Mouse (Mus musculus) 3T3-L1 (cell line): ENCODE data around the gene Dcaf5.

Experiments
- DNase-seq: peaks from one replicate; pipeline ENCODE4 v3.0.0-alpha.2; 2015; ENCODE audit warnings: low read depth, low spot score

Gene Dcaf5

DNA sequence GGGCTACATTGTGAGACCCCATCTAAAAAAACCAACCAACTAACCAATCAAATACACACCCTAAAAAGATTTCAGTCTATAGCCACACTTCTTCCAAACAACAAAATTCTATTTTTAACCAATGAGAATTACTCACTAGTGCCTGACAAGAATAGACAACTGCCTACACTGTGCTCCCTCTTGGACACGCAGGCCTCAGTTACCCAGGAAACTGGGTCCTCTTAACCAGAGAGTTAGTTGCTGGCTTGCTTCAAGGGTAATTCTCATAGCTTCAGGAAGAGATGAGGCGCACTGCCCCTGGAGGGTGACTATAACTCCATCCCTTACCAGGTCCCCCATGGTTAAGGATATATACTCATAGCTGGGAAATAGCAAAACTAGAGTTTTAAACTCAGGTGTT, 95.5 kb downstream of the Dcaf5 start:
- no peak for DNase-seq

DNA sequence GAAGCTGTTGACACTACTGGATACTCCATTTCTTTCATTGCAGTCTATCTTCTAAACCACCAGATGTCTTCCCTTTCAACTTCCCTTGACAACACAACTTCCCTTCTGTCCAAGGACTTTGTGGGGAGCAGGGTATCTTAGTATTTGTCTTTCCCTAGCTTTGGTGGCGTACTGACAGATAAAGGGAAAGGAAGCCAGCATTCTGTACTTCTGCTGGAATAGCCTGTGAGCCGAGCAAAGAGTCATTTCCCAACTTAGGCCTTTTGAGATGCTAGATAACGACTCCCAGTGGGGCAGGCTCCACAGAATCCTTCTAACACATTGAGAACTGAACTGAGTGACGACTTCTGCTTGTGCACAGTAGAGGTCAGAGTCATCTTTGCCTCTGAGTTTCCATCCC, 102.2 kb downstream of the Dcaf5 start:
- no peak for DNase-seq

DNA sequence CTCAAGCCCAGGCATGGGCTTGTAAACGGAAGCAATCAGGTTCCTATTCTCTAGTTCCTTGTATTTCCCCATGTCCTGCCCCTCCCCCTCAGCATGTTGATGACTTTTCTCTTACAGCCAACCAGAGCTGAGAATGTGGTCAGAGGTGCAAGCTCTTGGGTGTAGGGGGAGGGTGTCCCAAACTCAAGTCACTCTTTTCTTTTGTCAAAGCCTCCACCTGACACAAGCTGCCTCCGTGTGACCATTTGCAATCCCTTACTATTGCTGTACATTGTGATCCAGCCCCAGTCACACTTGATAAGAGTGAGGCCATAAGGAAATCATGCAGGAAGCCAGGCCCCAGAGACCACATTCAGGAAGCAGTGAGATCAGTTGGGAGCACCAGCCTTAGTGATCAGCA, 104.8 kb downstream of the Dcaf5 start:
- DNase-seq = no peak

DNA sequence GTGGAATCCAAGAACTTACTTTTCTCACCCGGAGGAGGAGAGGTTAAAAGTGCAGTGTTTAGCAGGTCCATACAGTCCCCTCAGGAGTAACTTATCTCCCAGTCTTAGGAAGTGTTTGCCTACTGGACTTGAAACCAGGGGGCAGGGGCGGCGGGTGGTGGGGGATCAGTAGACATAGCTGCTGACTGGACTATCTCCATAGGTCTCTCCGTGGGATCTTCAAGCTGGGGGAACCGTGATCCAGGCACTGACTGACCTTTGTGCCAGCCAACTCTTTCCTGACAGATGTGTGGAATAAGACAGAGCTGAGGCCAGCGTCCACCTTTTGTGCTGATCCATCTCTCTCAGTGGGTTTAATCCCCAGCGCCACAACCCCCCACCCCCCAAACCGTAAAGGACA, 105.6 kb downstream of the Dcaf5 start:
- DNase-seq = no peak

DNA sequence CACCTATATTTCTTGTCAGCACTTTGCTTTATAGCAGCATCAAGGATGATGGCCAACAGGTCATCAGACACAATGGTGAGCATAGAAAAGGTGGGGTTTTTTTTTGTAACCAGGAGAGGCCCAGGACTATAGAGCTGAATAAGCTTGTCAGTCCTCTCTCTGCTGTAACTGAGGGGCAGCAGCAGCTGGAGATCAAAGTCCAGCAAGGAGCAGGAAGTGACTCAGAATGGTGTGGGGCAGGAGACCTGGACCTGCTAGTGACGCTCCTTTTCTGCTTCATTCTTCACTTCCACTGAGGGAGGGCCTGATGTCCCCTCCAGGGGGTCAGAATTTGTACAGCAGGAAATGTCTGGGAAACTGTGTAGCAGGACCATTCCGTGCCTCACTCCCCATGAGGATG, 106.8 kb downstream of the Dcaf5 start:
- DNase-seq = peak; percentile 31

DNA sequence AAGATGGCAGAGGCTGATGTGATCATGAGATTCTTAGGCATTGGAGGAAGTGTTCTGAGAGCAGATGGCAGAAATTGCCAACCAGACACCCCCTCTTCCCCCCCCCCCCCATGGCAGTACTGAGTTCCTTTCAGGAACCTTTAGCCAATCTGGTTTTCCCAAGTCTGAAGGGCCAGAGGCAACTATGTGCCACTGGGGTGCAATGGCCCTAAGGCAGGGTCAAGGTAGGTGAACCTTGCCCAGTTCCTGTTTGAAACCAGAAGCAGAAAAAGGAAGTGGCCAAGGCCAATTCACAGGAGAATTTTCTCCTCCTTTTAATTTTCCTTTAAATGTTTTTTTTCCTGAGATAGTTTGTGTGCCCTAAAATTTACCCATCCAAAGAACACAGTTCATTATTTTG, 110.4 kb downstream of the Dcaf5 start:
- DNase-seq = no peak

DNA sequence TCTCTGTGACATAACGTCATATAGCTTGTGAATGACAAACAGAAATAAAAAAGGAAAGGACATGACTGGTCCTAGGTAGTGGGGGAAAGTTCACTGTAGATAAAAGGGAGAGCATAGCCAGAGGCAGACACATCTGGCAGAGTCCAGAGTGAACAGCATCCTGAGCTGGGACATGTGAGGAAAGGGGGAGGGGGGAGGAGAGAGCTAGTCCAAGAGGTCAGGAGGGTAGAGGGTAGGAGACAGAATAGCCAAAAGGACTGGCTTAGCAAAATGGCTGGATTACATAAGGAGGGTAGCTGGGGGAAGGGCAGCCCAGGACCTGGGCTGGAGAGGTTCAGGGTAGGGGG, 111.6 kb downstream of the Dcaf5 start:
- no peak for DNase-seq

DNA sequence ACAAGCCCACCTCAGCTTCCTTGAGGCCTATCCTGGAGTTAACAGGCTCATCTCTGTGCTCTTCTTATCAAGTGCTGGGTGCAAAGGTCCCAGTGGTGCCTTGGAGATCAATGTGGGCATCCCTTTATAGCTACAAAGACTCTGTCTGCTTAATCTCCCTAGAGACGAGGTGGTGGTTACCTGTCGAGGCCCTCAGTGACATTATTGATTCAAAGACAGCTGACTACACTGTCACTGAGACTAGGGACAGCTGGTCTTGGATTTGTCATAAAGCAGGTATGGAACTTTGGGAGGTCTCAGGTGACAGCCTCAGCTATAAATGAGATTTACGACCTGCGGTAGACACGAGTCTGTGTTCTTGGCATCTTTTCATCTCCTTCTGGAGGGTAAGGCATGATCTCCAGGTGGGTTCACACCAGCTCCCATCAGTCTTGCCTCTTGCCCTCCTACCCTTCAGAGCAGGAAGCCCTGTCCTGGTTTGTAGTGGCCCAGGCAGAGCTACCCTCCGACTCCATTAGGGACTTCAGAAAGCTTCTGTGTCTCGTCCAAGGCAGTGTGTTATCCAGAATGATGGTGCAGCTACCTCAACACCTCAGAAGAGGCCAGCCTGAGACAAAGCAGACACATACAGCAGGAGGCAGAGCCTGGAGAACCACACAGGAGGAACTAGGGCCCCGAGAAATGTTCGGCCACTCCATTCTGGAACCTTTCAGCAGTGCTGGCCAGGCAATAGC, 112.2 kb downstream of the Dcaf5 start:
- no peak for DNase-seq

DNA sequence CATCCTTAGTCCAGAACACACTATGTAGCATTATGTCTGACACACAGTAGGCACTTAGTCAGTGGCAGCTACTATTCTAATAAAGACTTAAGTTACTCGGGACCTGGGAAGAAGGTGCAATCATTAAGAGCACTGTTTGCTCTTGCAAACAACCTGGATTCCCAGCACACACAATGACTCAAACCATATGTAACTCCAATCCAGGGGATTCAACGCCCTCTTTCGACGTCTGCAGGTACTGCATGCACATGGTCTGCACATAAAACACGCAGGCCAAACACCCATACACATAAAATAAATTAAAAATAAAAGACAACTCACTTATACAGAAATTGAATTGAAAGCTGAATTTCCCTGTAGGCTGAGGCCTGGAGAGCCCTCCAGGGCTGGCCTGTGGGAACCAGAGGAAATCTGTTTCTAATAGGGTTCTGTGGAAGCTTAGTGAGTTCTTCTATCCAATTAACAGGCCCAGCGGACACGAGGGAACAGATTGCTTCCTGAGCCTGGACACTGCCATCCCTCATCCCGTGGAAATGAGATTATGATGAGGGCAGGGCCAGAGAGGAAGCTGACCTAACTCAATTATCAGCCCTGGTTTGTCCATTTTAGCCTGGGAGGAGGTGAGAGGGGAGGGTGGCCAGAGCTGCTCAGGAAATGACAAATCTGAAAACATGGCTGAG, 112.9 kb downstream of the Dcaf5 start:
- DNase-seq = no peak

DNA sequence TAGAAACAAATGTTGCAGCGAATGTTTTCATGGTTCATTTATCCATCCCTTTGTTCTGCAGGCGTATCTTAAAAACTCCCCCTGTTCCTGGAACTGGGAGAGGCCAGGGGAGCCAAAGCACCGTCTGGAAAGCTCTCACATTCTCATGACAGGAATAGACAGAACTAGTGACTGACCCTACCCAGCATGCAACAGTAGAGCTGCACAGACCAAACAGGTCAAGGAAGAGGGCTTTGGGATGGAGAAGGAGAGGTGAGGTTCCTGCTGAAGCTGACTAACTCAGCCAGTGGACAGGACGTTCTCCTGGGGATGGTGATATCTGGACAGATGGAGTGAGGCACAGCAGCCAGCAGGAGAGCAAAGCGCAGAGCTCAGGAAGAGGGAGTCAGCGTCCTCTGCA, 113.9 kb downstream of the Dcaf5 start:
- no peak for DNase-seq

DNA sequence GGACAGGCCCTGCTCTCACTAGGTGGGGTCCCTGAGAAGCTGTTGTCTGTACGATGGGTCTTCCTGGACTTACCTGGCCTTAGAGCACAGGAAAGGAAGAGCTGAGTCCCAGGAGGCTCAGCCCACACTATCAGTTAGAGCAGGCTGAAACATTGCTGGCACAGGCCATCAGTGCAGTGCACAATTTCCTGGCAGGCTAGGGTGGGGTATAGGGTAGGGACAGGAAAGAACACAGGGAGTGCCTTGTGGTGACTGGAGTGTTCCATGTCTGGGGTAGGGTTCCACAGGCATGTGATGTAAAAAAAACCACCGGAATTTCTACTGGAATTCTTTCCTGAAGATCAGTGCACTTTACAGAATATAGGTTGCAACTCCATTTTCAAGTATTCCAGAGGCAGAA, 117.3 kb downstream of the Dcaf5 start:
- peak; percentile 61 for DNase-seq

DNA sequence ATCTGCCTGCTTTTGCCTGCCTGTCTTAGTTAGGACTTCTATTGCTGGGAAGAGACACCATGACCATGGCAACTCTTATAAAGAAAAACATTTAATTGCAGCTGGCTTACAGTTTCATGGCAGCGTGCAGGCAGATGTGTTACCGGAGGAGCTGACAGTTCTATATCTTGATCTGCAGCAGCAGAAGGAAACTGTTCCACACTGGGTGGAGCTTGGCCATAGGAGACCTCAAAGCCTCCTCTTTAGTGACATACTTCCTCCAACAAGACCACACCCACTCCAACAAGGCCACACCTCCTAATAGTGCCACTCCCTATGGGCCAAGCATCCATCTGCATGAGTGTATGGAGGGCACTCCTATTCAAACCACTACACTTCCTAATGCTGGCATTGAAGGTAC, 121.1 kb downstream of the Dcaf5 start:
- DNase-seq = no peak

DNA sequence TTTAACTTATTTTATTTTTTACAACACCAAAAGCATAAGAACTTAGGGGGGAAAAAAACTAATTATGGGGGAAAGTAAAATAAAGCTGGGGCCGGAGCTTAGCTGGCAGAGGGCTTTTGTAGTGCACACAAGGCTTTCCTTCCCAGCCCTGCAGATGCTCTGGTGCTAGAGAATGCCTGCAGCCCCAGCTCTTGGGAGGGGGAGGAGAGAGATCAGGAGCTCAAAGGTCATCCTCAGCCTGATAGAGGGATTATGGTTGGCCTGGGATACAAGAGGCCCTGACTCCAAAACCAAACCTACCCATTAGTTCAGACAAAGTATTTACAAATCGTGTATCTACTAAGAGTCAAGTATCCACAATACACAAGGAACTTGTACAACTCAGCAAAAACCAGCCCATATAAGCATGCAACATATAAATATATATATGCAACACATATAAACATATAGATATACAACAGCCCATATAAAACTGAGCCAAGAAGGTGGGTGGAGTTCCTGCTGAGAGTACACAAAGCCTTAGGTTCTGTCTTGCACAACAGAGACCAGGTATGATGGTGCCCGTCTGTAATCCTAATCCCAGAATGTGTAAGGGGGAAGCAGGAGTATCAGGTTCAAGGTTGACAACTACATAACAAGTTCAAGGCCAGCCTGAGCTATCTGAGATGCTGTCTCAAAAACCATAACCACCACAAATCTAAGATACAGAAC, 124.3 kb downstream of the Dcaf5 start:
- DNase-seq = no peak

DNA sequence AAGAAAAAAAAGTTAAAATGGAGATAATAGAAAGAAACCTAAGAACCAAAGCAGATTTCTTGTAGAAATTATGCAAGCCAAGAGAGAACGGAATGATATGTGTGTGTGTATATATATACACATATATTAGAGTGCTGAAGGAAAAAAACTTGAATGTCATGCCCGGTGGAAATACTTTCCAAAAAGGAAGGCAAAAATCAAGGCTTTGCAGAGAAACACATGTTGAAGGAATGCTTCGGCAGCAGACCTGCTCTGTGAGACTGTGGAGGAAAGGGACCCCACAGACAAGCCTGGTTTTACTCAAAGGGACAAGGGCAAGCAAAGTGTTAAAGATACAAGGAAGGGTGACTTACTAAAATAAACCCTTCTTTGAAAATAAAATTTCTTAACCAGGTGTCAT, 128.8 kb downstream of the Dcaf5 start:
- no peak for DNase-seq

DNA sequence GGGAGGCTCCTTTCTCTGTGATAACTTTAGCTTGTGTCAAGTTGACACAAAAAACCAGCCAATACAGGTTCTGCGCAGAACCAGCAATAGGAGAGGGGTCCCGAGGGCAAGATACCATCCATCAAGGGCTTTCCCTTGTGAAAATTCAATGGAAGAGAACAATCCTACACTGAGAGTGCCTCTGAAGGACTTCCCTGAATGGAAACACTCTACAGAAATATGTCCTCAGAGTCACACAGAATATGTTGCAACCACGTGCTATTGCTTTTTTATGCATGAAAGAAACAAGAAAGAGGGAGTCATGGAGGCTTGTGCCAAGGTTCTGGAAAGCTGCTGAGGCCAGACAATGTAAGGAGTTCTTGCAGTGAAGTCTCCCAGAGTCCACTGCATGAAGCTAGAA, 131.9 kb downstream of the Dcaf5 start:
- DNase-seq = no peak

DNA sequence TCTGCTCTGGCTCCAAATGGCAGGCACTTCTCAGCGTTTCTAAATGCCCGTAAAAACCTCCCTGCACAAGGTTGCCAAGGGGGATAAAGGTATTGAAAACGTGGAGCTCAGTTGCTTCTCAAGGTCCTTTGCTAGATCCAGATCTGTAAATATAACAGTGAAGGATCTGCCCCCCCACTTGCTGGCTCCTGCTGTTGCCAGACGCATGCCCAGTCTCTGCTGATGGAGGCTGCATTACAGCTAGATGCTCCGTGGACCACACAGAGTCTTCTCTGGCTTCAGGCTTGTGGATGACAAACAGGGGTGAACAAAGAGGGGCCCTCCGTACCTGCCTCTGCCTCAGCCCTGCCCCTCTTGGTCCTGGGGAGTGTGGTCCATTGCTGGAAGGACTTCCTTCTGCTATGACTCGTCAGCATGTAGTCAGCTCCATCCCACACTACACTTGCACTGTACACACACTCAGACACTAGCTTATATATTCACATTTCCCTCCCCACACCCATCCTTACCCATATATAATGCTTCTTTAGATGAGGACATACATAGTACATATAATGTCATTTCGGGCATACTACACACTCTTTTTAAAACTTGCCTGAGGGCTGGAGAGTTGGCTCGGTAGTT, 135.5 kb downstream of the Dcaf5 start:
- no peak for DNase-seq

DNA sequence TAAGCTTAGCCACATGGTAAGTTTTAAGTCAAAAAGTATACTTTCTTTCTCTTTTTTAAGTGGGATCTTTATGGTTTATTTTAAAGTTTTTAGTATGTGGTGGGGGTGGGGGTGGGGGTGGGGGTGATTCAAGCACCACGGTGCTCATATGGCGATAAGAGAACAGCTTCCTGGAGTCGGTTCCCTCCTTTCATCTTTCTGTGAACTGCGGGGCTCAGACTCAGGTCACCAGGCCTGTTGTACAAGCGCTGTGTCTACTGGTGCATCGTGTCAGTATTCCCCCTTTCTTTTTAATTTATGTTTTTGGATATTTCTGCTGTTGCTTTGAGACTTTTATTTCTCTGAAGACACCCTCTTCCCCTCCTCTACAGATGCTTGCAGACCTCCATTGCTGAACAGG, 137.7 kb downstream of the Dcaf5 start:
- no peak for DNase-seq

DNA sequence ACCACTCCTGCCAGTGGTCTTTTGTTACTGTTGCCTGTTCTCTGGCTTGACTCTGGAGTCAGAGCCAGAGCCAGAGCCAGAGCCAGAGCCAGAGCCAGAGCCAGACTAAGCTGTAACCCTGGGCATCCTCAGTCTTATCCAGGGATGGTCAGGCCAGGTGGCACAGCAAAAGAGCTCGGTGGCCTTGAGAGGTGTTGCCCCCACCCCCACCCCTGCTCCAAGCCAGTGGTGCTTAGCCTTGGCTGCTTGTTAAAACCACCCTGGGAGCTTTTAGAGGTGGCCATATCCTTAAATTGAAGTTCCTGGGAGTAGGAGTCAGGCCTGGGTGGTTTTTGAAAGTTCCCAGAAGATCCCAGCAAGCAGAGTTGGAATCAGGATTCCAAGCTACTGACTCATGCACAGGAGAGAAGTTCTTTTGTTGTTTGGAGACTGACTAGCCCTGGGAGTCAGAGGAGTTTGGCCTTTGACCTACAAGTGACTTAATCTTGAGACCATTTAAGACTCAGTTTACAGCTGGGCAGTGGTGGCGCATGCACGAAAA, 144.4 kb downstream of the Dcaf5 start:
- peak; percentile 88 for DNase-seq

DNA sequence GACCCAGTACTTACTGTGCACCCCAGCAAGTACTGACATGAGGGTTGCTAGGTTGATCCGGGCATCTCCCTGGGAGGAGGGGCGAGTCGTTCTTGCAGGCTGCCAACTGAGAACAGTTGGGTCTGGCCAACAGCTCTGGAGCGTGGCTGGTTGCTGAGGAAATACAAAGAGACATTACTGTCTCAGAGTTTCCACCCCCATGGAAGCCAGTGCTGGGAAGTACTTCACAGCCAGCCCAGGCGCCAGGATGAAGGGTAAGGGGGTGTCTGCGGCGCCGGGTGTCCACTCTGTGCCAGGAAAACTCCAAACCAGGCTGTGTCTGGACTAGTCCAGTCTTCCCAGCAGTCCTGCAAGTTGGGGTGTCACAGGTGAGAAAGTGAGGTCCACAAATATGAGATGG, 145.4 kb downstream of the Dcaf5 start:
- no peak for DNase-seq

DNA sequence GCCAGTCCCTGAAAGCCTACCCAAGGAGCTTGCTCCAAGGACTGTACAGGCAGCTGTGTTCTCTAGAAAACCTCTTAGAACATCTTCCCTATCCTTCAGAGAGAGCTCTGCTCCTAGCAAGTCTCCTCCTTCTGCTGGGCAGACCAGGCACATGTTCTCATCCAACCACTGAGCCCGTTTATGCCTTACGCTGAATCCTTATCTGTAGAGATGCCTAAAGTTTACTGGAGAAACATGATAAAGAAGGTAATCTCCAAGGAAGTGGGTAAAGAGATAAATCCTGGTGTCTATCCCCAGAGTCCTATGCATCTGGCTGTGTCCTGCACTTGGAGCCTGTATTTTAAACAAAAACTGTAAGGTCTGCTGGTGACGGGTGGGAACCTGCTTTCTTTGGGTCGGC, 145.9 kb downstream of the Dcaf5 start:
- DNase-seq = no peak

DNA sequence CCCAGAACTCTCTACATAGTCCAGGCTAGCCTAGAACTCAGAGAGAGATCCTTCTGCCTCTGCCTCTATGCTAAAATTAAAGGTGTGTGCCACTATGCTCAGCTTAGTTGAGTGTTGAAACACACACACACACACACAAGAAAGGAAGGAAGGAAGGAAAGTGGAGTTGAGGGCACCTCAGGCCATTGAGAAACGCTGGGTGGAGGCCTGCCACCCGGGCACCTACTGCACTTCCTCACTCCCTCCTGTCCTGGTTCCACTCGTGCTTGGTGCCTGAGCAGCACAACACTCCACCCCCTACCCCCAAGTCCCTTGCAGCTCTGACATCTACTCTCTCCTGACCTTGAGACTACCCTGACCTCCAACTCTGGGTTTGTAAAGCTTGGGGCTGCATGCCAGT, 146.7 kb downstream of the Dcaf5 start:
- DNase-seq = no peak

DNA sequence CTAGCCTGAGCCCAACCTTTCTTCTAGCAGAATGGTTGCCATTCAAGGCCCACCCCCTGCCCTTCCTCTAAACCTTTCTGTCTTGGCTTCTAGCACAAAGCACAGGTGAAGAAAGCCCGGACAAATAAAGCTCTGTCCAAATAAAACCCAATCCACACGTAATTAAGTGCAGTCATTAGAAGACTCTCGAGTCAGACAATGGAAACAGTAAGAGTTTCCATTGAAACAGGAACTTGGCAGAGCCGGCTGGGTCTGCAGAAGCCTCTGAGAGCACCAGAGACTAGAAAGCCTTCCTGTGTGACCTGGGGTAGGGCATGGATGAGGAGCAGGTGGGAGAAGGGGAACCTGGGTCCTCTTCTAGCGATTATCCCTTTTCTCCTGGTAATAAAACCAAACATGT, 150.5 kb downstream of the Dcaf5 start:
- no peak for DNase-seq
